Mouse (Mus musculus): ENCODE results near the gene Cox19. TPM values are rescaled to one million over a fixed set of nuclear protein-coding genes. Genes with fewer than 3 reads are reported as not detected.

Gene Cox19
- polyA plus RNA-seq, 1 experiment from 2014 or later: 61.6 TPM

DNA sequence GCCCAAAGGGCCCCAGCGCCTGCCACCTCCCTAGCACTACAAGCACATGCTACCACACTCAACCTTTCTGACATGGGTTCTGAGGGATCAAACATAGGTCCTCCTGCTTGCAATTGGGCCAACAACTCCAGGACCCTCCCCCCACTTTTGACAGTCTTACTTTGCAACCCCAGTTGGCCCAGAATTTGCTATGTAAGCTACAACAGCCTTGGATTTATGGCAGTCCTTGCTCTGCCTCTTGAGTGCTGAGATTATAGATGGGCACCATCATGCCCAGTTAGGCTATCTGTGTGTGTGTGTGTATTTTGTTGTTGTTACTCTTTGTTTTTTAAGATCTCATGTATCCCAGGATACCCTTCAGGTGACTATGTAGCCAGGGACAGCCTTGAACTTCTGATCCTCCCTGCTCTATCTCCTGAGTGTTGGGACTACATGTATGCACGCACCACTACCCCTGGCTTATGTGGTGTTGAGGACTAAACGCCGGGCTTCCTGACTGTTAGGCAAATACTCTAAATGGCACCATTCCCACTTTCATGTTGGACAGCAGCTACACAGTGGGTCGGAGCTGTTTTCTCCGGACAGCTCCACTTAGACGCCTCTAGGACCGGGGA lies 28.7 kb upstream of the Cox19 start:
- no peak for TF ChIP-seq CTCF (IDR thresholded peaks at IDR 0.05)
- no peak for TF ChIP-seq EP300 (IDR thresholded peaks at IDR 0.05)
- no peaks in the 10 kb centered on the region for H3K36me3 ChIP-seq (ENCODE audit: insufficient read depth, low read length)
- H3K27me3 ChIP-seq (replicated peaks; ENCODE audit: insufficient read depth, low read length): no peaks in the 10 kb centered on the region
- peak overlapping the region; percentile 77 for H3K9ac ChIP-seq (replicated peaks; ENCODE audit: low read depth)
- no peaks in the 10 kb centered on the region for H3K9me3 ChIP-seq (ENCODE audit: low read length)
- H3K4me3 ChIP-seq (ENCODE audit: low read depth, low read length): peak overlapping the region; percentile 73
- peak overlapping the region; percentile 83 for H3K4me2 ChIP-seq (replicated peaks; ENCODE audit: low read depth, low read length)
- no peak for DNase-seq (ENCODE audit: low spot score)
- peak overlapping the region; percentile 97 for H3K27ac ChIP-seq (ENCODE audit: low read length)
- peaks cover 48% of the 10 kb centered on the region for H3K4me1 ChIP-seq (ENCODE audit: insufficient read depth, low read depth, low read length)
- ATAC-seq: no peak
- WGBS: 13% methylated on average over 8 of the region's 8 CpGs

DNA sequence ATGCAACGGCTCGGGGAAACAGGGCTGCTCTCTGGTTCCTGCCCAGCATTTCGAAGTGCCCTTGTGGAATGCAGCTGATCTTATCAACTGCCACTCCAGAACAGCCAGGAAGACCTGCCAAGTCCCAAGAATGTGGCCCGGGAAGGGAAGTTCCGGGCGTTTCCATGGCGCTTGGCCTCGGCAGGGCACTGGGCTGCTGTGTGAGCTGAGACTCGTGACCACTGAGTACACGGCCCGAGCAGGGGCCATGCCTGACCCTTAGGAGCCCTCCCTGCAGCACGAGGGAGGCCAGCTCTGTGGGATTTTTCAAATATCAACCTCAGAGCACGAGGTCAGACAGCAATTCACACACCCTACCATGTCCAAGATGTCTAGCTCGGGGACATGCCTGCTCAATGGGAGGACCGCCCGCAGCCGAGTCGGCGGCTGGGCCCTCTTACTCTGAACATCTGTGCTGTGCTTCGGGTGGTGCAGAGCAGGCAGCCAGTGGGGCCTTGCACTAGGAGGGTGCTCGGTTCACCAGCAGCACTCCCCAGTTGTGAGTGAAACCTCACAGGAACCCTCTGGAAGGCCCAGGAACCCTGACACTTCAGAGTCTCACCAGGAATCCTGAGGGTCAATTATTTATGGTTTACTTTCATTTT lies 27.9 kb upstream of the Cox19 start:
- H3K9ac ChIP-seq (replicated peaks; ENCODE audit: low read depth): no peak overlapping the region
- H3K27ac ChIP-seq (ENCODE audit: low read length): peak overlapping the region; percentile 97
- 7% methylated on average over 21 of the region's 21 CpGs for WGBS
- H3K4me3 ChIP-seq (ENCODE audit: low read depth, low read length): no peak overlapping the region
- DNase-seq (ENCODE audit: low spot score): peak; percentile 97
- peak; percentile 76 for ATAC-seq
- H3K36me3 ChIP-seq (ENCODE audit: insufficient read depth, low read length): no peaks in the 10 kb centered on the region
- H3K27me3 ChIP-seq (replicated peaks; ENCODE audit: insufficient read depth, low read length): no peaks in the 10 kb centered on the region
- no peaks in the 10 kb centered on the region for H3K9me3 ChIP-seq (ENCODE audit: low read length)
- no peak for TF ChIP-seq CTCF (IDR thresholded peaks at IDR 0.05)
- peak; percentile 89 for TF ChIP-seq EP300 (IDR thresholded peaks at IDR 0.05)
- peak overlapping the region; percentile 83 for H3K4me2 ChIP-seq (replicated peaks; ENCODE audit: low read depth, low read length)
- H3K4me1 ChIP-seq (ENCODE audit: insufficient read depth, low read depth, low read length): peaks cover 44% of the 10 kb centered on the region

GRCm38 (mm10) chr5:139378271-139378556 lies 27.0 kb upstream of the Cox19 start:
- H3K27me3 ChIP-seq (replicated peaks; ENCODE audit: insufficient read depth, low read length): no peaks in the 10 kb centered on the region
- peak overlapping the region; percentile 97 for H3K27ac ChIP-seq (ENCODE audit: low read length)
- no peak overlapping the region for H3K9ac ChIP-seq (replicated peaks; ENCODE audit: low read depth)
- DNase-seq (ENCODE audit: low spot score) (no peak), ATAC-seq (no peak)
- H3K4me1 ChIP-seq (ENCODE audit: insufficient read depth, low read depth, low read length): peaks cover 43% of the 10 kb centered on the region
- no peaks in the 10 kb centered on the region for H3K9me3 ChIP-seq (ENCODE audit: low read length)
- H3K36me3 ChIP-seq (ENCODE audit: insufficient read depth, low read length): no peaks in the 10 kb centered on the region
- H3K4me3 ChIP-seq (ENCODE audit: low read depth, low read length): no peak overlapping the region
- TF ChIP-seq CTCF (IDR thresholded peaks at IDR 0.05) (no peak), EP300 (IDR thresholded peaks at IDR 0.05) (no peak)
- H3K4me2 ChIP-seq (replicated peaks; ENCODE audit: low read depth, low read length): peak overlapping the region; percentile 83; the same call in 1 of the 2 replicates
- WGBS: 40% methylated on average over 7 of the region's 7 CpGs

DNA sequence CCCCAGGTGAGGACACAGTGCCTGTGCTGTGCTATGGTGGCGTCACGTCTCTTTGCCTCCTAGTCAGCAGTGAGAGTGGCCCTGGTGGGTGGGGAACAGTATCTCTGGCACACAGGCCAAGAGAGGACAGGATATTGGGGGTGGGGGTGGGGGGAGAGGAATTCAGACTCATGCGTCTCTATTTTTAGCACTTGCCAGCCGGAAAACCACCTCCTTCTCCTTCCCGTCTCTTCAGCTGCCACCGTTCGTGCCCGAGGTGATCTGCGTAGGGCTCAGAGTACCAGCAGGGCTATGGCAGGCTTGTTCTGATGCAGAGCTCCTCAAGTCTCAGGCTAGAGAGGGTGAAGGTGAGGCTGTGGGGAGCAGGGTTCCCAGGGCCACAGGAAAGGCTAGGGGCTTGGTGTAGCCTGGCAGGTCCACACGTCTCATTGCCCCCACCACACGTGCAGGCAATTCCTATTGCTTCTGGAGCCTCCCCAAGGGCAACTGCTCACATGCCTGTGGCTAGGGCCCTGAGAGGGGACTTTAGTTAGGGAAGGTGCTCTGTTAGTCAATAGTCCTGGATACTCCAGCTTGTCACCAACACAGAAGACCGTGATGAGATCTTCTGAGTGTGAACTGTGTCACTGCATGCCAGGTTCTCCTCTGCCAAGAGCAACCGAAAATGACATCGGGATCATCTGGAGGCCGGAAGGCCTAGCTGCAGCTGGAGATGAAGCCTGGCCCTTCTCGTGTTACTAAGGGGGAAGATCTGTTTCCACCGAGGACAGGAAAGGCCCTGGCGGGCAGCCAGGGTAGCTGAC lies 26.5 kb upstream of the Cox19 start, which contains the start of gene Gpr146:
TSS of gene Gpr146 (plus strand) at position 230 of the 803 bp plus-strand sequence.
- Histone ChIP-seq H3K4me3 (ENCODE audit: low read depth, low read length) (no peak within 1 kb of the TSS), H3K4me2 (replicated peaks; ENCODE audit: low read depth, low read length) (peak within 1 kb of the TSS; percentile 83), H3K27ac (ENCODE audit: low read length) (peak within 1 kb of the TSS; percentile 97), H3K27me3 (replicated peaks; ENCODE audit: insufficient read depth, low read length) (no peaks in the 10 kb centered on the region), H3K4me1 (ENCODE audit: insufficient read depth, low read depth, low read length) (peaks cover 41% of the 10 kb centered on the region), H3K36me3 (ENCODE audit: insufficient read depth, low read length) (no peaks in the 10 kb centered on the region), H3K9ac (replicated peaks; ENCODE audit: low read depth) (no peak within 1 kb of the TSS), H3K9me3 (ENCODE audit: low read length) (no peaks in the 10 kb centered on the region)
- ATAC-seq (peak; percentile 25), DNase-seq (ENCODE audit: low spot score) (peak; percentile 78)
- TF ChIP-seq EP300 (IDR thresholded peaks at IDR 0.05): peak; percentile 83
- 0 out of 2 replicates have a peak, but pooled peaks have one; percentile 4 for TF ChIP-seq CTCF (IDR thresholded peaks at IDR 0.05)
- 18% methylated on average over 18 of the region's 18 CpGs for WGBS

DNA sequence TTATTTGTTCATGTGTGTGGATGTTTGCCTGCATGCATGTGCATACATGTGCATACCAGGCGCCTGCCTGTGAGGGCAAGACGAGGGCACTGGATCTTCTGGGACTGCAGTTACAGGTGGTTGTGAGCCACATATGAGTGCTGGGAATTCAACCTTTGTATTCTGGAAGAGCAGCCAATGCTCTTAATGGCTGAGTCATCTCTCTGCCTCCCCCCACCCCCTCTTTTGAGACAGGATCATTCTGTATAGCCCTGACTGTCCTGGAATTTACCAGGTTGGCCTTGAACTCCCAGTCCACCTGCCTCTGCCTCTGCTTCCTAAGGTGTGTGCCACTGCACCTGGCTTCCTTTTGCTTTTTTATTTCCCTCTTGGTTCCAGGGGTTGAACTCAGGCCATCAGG lies 23.6 kb upstream of the Cox19 start:
- Histone ChIP-seq H3K4me2 (replicated peaks; ENCODE audit: low read depth, low read length) (no peak overlapping the region), H3K9me3 (ENCODE audit: low read length) (no peaks in the 10 kb centered on the region), H3K27me3 (replicated peaks; ENCODE audit: insufficient read depth, low read length) (no peaks in the 10 kb centered on the region), H3K27ac (ENCODE audit: low read length) (no peak overlapping the region), H3K4me1 (ENCODE audit: insufficient read depth, low read depth, low read length) (peaks cover 45% of the 10 kb centered on the region), H3K4me3 (ENCODE audit: low read depth, low read length) (no peak overlapping the region), H3K36me3 (ENCODE audit: insufficient read depth, low read length) (no peaks in the 10 kb centered on the region), H3K9ac (replicated peaks; ENCODE audit: low read depth) (no peak overlapping the region)
- ATAC-seq (no peak), DNase-seq (ENCODE audit: low spot score) (no peak)
- TF ChIP-seq CTCF (IDR thresholded peaks at IDR 0.05): no peak
- TF ChIP-seq EP300 (IDR thresholded peaks at IDR 0.05): no peak
- WGBS: 91% methylated on average over 2 of the region's 2 CpGs

DNA sequence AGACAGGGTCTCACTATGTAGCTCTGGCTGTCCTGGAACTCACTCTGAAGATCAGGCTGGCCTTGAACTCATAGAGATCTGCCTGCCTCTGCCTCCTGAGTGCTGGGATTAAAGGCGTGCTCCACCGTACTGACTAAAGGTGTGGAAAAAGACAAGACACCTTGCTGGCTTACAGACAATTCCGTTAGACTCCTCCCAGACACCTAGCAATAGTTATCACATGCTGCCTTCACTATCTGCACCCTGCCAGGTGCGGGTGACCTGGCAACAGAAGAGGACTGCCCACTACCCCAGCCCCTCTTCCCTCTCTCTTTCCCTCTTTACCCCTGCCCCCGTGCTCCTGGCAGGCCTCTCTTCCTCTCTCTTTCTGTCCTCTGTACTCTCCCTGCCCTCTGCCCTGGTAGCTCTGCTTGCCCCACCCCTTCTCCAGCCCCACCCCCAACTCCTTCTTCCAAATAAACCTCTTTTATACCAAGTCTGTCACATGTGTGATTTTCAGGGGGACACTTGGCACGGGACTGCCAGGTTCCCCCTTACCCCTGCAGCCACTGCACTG lies 22.7 kb upstream of the Cox19 start:
- no peak for DNase-seq (ENCODE audit: low spot score)
- Histone ChIP-seq H3K9ac (replicated peaks; ENCODE audit: low read depth) (no peak overlapping the region), H3K9me3 (ENCODE audit: low read length) (no peaks in the 10 kb centered on the region), H3K27ac (ENCODE audit: low read length) (no peak overlapping the region), H3K4me3 (ENCODE audit: low read depth, low read length) (no peak overlapping the region), H3K4me2 (replicated peaks; ENCODE audit: low read depth, low read length) (no peak overlapping the region), H3K4me1 (ENCODE audit: insufficient read depth, low read depth, low read length) (peaks cover 36% of the 10 kb centered on the region), H3K36me3 (ENCODE audit: insufficient read depth, low read length) (no peaks in the 10 kb centered on the region), H3K27me3 (replicated peaks; ENCODE audit: insufficient read depth, low read length) (no peaks in the 10 kb centered on the region)
- ATAC-seq: no peak
- WGBS: 63% methylated on average over 6 of the region's 6 CpGs
- TF ChIP-seq EP300 (IDR thresholded peaks at IDR 0.05) (no peak), CTCF (IDR thresholded peaks at IDR 0.05) (no peak)
